Mouse (Mus musculus): ENCODE measurements at regions not wholly inside any gene's neighbourhood (a gene's known extent, or its start where the extent isn't known, plus 50 kb on each side); places are given as distances from the start of the nearest gene placed in this dataset.
A peak's percentile ranks its signal among the peaks of the same experiment; 100 is the strongest.

DNA sequence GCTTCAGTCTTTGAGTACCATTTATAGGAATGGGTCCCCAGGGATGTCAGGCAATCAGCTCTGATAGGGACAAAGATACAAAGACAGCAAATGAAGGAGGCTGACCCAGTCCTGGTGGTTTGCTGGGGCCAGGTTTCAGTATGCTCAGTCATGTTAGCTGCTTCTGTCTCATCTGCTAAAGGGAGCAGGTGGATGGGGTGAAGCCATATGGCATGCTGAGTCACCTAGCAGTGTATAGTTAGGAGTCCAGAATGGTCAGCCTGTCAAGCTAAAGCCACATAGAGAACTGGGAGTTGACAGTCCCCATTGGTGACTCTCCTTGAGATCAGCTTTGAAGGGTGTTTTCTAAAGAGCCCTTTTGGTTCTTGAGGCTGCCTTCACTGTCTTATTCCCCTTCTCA lies 139.4 kb downstream of the Gm15262 start:
- peak; percentile 31 to 43 for DNase-seq

DNA sequence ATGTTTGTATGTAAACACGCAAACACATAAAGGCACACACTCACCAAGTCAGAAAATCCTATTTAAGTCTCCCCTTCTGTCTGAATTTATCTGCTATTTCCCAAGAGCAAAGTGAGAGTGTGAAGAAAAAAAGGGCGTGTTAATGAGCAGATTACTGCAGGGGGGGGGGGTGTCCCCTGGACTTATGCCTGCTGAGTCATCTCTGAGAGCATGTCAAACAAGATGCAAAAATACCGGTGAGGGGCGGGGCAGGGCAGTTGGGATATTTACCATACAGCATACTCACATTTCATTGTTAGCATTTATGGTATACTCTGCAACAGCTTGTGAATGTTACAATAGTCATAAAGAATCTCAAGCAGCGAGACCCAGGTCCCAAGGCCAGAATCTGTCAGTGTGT lies 140.8 kb downstream of the Gm15262 start:
- no peak for DNase-seq

DNA sequence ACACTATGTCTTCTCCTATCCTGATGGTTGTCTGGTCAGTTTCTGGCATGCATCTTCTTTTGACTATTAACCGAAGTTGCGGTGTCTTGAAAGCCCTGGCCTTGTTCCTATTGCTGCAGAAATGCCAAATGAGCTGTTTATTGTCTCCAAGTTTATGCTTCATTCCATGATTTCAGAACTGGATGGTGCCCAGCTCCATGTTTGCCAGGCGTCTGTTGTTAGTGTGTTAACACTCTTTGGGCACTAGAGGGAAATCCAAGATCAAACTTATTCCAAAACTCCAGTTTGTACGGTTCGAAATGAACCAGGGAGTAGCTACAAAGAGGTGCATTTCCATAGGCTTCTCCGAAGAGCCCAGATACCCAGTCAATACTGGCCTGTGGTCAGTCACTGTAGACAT lies 148.1 kb downstream of the Gm15262 start:
- DNase-seq, result no peak
